11 mouse cellular contexts compared by ENCODE assay signal in genomic region chr12:70136185-70136756, GRCm38 (mm10). TPM values are rescaled to one million over a fixed set of nuclear protein-coding genes. Genes with fewer than 3 reads are reported as not detected.
DNase-seq lines count a peak whose midpoint lies in the region; ATAC-seq and TF ChIP-seq lines count a peak whose summit lies in the region.
"Had no signal": no experiment of that assay in that cellular context is flagged by ENCODE, and none has a peak within 500 bp of the region (broad histone marks: within the 10 kb centered on the region; RNA-seq: fewer than 3 reads in every experiment).

No protein-coding gene starts in this region.

- no peaks in the 10 kb centered on the region for H3K27me3 ChIP-seq in intestine, postnatal 0 days (replicated peaks; ENCODE audit: control insufficient read depth, insufficient read depth, low read length)
- H3K27me3 ChIP-seq in kidney, embryonic 15.5 days, result no peaks in the 10 kb centered on the region
- H3K27me3 ChIP-seq in forebrain, embryonic 16.5 days (replicated peaks; ENCODE audit: control insufficient read depth, insufficient read depth, low read length), result no peaks in the 10 kb centered on the region

- no peaks in the 10 kb centered on the region for H3K36me3 ChIP-seq in intestine, postnatal 0 days (ENCODE audit: control insufficient read depth, insufficient read depth)
- no peaks in the 10 kb centered on the region for H3K36me3 ChIP-seq in kidney, embryonic 15.5 days
- no peaks in the 10 kb centered on the region for H3K36me3 ChIP-seq in forebrain, embryonic 16.5 days (ENCODE audit: control insufficient read depth, insufficient read depth)

- no peaks in the 10 kb centered on the region for H3K9me3 ChIP-seq in intestine, postnatal 0 days (ENCODE audit: control insufficient read depth)
- H3K9me3 ChIP-seq in kidney, embryonic 15.5 days (replicated peaks), result no peaks in the 10 kb centered on the region
- no peaks in the 10 kb centered on the region for H3K9me3 ChIP-seq in forebrain, embryonic 16.5 days (ENCODE audit: control insufficient read depth, low read length)

- WGBS in intestine, postnatal 0 days, result 21% methylated on average over 12 of the region's 12 CpGs
- WGBS in kidney, embryonic 15.5 days, result 49% methylated on average over 12 of the region's 12 CpGs
- 59% methylated on average over 12 of the region's 12 CpGs for WGBS in forebrain, embryonic 16.5 days

- no peaks in the 10 kb centered on the region for H3K4me1 ChIP-seq in intestine, postnatal 0 days (replicated peaks; ENCODE audit: control insufficient read depth, insufficient read depth, low read length)
- H3K4me1 ChIP-seq in kidney, embryonic 15.5 days, result peaks cover 26% of the 10 kb centered on the region
- peaks cover 3% of the 10 kb centered on the region for H3K4me1 ChIP-seq in forebrain, embryonic 16.5 days (replicated peaks; ENCODE audit: control insufficient read depth, insufficient read depth, low read length)

- peak overlapping the region; percentile 40 for H3K4me2 ChIP-seq in intestine, postnatal 0 days (replicated peaks; ENCODE audit: low read depth)
- no peak overlapping the region for H3K4me2 ChIP-seq in kidney, embryonic 15.5 days
- no peak overlapping the region for H3K4me2 ChIP-seq in forebrain, embryonic 16.5 days (ENCODE audit: low read length)

- no peak for TF ChIP-seq CTCF in intestine, postnatal 0 days (IDR thresholded peaks at IDR 0.05; ENCODE audit: low read depth)

- no peak overlapping the region for H3K27ac ChIP-seq in intestine, postnatal 0 days (ENCODE audit: low read depth, low read length)
- no peak overlapping the region for H3K27ac ChIP-seq in kidney, embryonic 15.5 days
- H3K27ac ChIP-seq in forebrain, embryonic 16.5 days (ENCODE audit: low read length), result no peak overlapping the region

- peak; percentile 21 for DNase-seq in 3134 (ENCODE audit: extremely low read depth, insufficient read length, low spot score)
- peak; percentile 90 for DNase-seq in CD4-positive helper T cell, adult 2 months (ENCODE audit: low read depth, low spot score)
- DNase-seq in naive thymus-derived CD4-positive, alpha-beta T cell, adult 2 months (ENCODE audit: low read depth), result peak; percentile 92
- DNase-seq in embryo, embryonic 10 days (ENCODE audit: low spot score), result no peak
- DNase-seq in adrenal gland, postnatal 36 days, result no peak
- DNase-seq: right cerebral cortex, postnatal 14 days had no signal

- H3K4me3 ChIP-seq in intestine, postnatal 0 days (ENCODE audit: low read depth, low read length), result no peak overlapping the region
- no peak overlapping the region for H3K4me3 ChIP-seq in kidney, embryonic 15.5 days (replicated peaks)
- no peak overlapping the region for H3K4me3 ChIP-seq in forebrain, embryonic 16.5 days (replicated peaks; ENCODE audit: low read length)

- peak; percentile 36; the same call in 1 of the 2 replicates for ATAC-seq in intestine, postnatal 0 days
- no peak for ATAC-seq in kidney, embryonic 15.5 days (replicated peaks; ENCODE audit: low FRiP score)
- ATAC-seq in forebrain, embryonic 16.5 days, result no peak

- H3K9ac ChIP-seq in intestine, postnatal 0 days (ENCODE audit: low read depth, low read length), result no peak overlapping the region
- no peak overlapping the region for H3K9ac ChIP-seq in kidney, embryonic 15.5 days
- H3K9ac ChIP-seq in forebrain, embryonic 16.5 days (replicated peaks; ENCODE audit: low read depth, low read length), result no peak overlapping the region

RNA-seq across cellular contexts. Expression of gene Abhd12b, which starts 17.7 kb away (rescaled TPM):
- polyA plus RNA-seq in intestine, postnatal 0 days (2015; fragmentation: Nextera tagmentation; extraction: Ambion mirVana), result not detected in 2 replicates
- polyA plus RNA-seq in kidney, embryonic 15.5 days (2015; fragmentation: Nextera tagmentation; extraction: Ambion mirVana), result not detected in 2 replicates
- polyA plus RNA-seq in forebrain, embryonic 16.5 days (2015; fragmentation: Nextera tagmentation; extraction: Ambion mirVana), result not detected in 2 replicates
- total RNA-seq in adrenal gland, postnatal 36 days (2021), result not detected
- total RNA-seq: gastrocnemius, postnatal 4 days had no signal
- polyA plus RNA-seq: large intestine, adult 2 months had no signal

RNA-seq across cellular contexts. Expression of gene Nin, which starts 22.8 kb away (rescaled TPM):
- polyA plus RNA-seq in intestine, postnatal 0 days (2015; fragmentation: Nextera tagmentation; extraction: Ambion mirVana), result 2.2 and 3.4 TPM in 2 replicates
- 13.5 and 13.9 TPM in 2 replicates for polyA plus RNA-seq in kidney, embryonic 15.5 days (2015; fragmentation: Nextera tagmentation; extraction: Ambion mirVana)
- polyA plus RNA-seq in forebrain, embryonic 16.5 days (2015; fragmentation: Nextera tagmentation; extraction: Ambion mirVana), result 40.2 and 45.3 TPM in 2 replicates
- total RNA-seq in adrenal gland, postnatal 36 days (2021), result 10 to 100 TPM; 31.2 to 39.4 TPM

Comparison
In these comparisons a context has a peak if more than half of its experiments do, and no peak if none do; other contexts are left out.
1. DNase-seq: peak in 3134 (single experiment), CD4-positive helper T cell, adult 2 months (single experiment) and naive thymus-derived CD4-positive, alpha-beta T cell, adult 2 months (single experiment); none in embryo, embryonic 10 days (single experiment) and adrenal gland, postnatal 36 days (0 of 2).